Mouse (Mus musculus): ENCODE measurements around the gene Maff.

Maff gene

DNA sequence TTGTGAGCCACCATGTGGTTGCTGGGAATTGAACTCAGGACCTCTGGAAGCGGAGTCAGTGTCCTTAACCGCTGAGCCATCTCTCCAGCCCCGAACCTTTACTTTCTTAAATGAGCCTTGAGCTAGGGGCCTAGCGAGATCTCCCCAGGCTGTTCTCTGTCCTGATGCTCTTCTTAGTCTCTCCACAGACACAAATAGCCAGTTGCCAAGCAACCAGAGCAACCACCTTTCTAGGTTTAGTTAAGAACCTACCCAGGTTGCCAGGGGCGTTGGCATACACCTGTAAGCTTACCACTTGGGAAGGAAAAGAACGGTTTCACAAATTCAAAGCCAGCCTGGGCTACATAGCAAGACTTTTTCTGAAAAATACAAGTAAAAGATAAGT is 16.4 kb upstream of the Maff start:
- DNase-seq (ENCODE audit: low read depth, low spot score): peak; percentile 52

DNA sequence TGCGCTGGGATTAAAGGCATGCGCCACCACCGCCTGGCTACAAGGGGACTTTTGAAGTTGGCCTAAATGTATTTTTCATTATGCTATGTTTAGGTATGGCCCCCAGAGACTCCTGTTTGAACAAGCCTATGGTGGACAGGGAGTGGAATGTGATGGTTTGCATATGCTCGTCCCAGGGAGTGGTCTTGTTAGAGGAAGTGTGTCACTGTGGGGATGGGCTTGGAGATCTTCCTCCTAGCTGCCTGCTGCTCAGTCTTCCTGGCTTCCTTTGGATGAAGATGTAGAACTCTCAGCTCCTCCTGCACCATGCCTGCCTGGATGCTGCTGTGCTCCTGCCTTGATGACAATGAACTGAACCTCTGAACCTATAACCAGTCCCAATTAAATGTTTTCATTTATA is 15.9 kb upstream of the Maff start:
- no peak for DNase-seq (ENCODE audit: low read depth, low spot score)

- DNase-seq (ENCODE audit: low read depth, low spot score): no peak
Observed at GRCm38 (mm10) chr15:79333409-79333808, 13.0 kb upstream of the Maff start.

DNA sequence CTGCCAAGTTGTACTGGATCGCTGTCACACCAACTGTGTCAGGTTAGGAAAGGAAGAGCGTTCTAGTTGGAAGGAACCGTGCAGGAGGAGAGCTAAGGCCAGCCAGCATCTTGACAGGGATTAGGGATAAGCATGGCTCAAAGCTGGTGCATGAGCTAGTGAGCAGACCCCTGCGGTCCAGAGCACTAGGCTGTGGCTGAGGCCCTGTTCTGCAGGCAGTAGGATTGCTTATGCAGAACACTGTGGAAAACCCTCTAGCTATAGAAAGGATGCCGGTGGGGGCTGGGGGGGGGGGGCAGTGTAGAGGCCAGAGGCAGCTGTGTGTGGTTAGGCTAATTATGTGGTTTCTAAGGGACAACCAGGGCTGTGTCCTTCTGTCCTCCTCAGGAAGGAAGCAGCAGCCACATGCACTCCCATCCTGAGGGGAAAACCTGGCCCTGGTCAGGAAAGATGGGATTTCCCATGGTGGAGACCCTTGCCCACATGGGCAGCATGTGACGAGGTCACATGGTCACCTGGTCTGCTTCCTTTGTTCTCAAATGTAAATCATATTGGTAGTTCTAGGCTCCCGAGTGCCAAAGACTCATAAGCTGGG is 11.3 kb upstream of the Maff start:
- no peak for DNase-seq (ENCODE audit: low read depth, low spot score)

DNA sequence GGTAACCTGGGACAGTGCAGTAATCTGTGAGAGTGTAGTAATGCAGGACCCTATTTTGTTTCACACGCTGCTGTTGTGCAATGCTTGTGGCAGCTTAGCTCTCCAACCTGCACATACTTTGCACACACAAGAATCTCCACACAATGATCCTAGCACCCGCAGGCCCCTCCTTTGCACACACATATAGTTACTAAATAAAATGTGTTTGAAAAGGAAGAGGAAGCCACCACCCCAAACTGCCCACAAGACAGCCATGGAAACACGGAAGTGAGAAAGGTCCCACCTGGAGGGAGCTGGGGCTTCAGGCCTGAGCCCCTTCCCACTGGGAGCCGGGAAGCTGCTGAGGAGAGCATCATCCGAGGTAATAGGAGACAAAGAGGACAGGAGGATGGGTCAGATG is 7.4 kb upstream of the Maff start:
- no peak for DNase-seq (ENCODE audit: low read depth, low spot score)

GRCm38 (mm10) chr15:79342641-79343337 is 3.6 kb upstream of the Maff start:
- DNase-seq (ENCODE audit: low read depth, low spot score): no peak

DNA sequence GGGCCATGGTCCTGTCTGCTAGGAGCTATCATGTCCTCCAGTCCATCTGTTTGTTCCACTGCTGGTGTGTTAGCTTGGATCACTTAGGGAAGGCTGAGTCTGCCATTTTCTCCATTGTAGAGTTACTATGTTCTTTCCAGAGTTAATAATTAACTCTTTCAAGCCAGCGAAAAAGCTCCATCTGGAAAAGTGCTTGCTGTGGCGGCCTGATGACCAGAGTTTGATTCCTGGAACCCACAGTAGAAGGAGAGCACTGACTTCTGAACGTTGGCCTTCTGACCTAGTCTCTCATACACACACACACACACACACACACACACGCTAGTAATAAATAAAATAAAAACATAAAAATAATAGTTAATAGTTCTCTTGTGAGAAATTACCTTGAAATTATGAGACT is 1.8 kb upstream of the Maff start:
- DNase-seq (ENCODE audit: low read depth, low spot score): no peak

DNA sequence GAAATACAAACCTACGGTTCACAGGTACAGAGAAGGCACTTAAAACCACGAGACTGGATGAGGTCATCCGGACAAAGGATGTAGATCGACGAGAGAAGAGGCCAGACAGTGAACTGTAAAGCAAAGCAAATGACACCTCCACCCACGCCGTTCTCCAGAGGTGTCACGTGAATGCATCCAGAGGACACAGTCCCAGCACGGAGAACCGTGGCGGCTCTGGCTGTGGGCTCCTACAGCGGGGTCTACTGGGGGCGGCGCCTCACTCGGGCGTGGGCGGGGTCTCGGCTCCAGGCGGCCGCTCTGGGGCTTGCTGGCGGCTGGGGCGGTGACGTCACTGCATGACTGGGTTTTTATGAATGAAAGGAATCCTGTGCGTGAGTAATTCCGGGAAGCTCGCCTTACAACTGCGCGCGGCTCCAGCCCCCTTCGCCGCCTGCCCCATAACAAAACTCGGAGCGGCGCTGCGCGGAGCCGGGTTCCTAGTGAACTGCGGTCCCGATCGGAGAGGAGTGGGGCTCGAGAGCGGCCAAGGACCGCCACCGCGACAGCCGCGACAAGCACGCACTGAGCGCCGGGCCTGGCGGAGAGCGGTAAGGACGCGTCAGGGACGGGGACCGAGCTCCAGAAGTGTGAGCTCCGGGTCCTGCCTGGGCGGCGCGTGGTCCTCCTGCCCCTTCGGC is 884 bp downstream of the Maff start:
- peak; percentile 96 for DNase-seq (ENCODE audit: low read depth, low spot score)

- DNase-seq (ENCODE audit: low read depth, low spot score): peak; percentile 94
Observed at GRCm38 (mm10) chr15:79347845-79348506, 1.6 kb downstream of the Maff start.

GRCm38 (mm10) chr15:79348651-79349050 is 2.2 kb downstream of the Maff start:
- DNase-seq (ENCODE audit: low read depth, low spot score): no peak

- no peak for DNase-seq (ENCODE audit: low read depth, low spot score)
Observed at GRCm38 (mm10) chr15:79350866-79351265, 4.4 kb downstream of the Maff start.

DNA sequence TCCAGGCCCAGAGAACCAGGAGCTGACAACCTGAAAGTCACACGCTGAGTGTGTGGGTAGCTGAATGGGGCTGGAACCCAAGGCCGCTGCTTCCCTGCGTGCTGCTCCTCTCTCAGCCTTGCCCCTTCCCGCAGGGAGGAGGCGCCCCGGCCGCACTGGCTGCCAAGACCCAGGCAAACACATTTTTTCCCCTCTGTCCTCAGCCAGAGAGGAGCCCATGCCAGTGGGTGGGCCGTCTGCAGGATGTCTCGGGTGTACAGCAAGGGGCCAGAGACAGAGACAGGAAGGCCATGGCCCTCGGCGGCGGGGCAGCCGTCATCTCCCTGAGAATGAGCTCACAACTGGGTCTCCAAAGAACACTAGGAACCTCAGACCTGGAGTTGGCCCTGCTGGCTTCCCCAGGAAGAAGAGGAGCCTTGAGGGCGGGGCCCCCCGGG is 4.9 kb downstream of the Maff start:
- DNase-seq (ENCODE audit: low read depth, low spot score): no peak

DNA sequence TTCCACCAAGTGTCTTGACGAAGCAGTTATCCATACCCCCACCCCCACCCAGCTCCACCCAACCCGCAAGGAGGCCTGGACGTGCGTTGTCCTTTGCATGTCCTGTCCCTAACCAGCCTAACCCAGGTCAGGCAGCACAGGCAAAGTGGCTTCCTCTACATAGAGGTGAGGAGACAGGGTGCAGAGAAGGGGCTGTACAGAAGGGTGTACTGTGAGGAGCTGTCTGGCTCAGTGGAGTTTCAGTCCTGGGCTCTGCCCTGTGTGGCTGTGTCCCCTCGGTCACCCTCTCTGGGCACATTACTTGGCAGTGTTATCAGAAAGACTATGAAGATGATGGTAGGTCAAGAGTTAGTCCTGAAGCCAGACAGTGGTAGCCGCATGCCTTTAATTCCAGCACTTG is 6.1 kb downstream of the Maff start:
- DNase-seq (ENCODE audit: low read depth, low spot score): no peak

GRCm38 (mm10) chr15:79353690-79354305 is 7.4 kb downstream of the Maff start:
- DNase-seq (ENCODE audit: low read depth, low spot score): no peak

DNA sequence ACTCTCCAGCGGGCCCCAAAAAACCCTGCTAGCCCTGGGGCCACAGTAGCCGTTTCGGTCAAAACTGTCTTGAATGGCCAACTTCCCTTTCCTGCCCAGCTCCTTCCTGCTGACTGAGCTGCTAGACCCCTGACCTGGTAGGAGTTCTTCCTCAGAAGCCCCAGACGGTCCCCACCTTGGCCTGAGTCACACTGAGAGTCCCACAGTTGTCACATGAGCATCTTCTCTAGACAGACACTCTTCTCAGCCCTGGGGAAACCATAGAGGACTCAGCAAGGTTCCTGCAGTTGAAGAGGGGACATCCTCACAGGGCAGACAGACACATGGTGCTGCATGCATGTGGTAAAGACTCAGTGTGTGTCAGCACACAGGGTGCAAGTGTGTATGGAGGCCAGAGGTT is 8.2 kb downstream of the Maff start:
- no peak for DNase-seq (ENCODE audit: low read depth, low spot score)

DNA sequence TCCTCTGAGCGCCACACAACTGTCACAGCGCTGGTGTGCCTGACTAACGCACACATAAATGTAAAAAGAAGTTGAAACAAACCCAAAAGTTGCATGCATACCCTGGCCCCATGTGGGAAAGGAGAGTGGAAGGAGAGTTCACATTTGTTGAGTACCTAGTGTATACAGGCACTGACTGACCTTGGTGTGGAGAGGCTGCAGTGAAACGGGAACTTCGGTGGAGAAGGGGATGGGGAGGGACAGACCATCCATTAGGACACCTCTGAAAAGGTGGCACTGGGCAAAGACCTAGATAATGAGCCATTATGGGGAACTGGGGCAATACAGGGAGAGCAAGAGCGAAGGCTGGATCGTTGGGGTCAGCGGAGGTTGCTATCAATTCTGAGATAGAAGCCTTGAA is 10.1 kb downstream of the Maff start:
- DNase-seq (ENCODE audit: low read depth, low spot score): no peak

DNA sequence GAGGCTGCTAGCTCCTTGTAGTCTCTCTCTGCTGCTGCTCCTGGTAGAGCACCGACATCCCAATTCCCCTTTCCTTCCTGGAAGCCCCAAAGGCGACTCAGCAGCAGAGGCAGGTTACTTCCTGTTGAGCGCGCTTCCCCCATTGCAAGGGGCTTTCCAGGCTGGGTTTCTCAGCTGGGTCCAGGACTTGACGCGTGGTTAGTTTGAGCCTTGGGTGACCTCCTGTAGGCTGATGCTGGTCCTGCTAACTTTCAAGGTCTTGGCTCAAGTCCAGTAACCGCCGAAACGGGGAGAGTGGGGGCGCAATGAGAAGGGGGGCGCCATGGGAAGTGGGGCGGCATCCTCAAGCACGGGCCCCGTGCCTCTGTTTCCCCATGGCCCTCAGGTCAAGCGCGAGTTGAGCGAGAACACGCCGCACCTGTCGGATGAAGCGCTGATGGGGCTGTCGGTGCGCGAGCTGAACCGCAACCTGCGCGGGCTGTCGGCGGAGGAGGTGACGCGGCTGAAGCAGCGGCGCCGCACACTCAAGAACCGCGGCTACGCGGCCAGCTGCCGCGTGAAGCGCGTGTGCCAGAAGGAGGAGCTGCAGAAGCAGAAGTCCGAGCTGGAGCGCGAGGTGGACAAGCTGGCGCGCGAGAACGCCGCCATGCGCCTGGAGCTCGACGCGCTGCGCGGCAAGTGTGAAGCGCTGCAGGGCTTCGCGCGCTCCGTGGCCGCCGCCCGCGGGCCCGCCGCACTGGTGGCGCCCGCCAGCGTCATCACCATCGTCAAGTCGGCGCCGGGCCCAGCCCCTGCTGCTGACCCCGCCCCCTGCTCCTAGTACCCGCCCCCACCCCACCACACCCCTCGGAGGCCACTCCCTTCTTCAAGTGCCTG is 10.9 kb downstream of the Maff start:
- DNase-seq (ENCODE audit: low read depth, low spot score): peak; percentile 86

DNA sequence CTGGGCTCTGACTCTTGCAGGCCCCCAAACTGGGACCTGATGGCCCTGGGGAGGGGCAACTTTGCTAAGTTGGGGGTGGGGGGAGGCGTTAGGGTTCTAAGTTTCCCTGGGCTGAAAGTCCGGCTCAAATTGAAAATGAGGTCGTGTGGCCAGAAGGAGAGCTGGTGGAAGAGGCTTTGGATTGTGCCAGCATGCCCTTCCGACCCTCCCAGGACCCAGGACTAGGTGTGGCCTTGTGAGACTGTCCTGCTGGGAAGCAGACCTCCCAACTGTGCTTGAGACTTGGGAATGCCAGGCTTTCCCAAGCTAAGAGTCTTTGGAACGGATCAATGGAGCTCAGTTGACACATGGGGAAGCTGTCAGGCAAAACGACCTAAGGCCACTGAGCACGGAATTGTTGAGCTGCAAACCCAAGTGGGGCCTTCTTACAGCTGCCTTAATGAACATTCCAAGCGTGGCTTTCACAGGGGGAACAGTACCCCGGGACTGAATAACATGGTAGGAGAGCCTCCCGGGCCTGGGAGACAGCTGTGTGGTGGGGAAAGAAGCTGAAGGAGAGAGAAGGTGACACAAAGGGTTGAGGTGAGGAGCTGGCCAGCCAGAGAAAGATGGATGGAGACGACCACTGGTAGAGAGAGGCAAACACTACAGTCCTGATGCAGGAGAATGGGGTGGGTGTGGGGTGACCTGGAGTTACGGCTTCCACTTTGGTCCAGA is 11.7 kb downstream of the Maff start:
- DNase-seq (ENCODE audit: low read depth, low spot score): no peak

- DNase-seq (ENCODE audit: low read depth, low spot score): no peak
Observed at GRCm38 (mm10) chr15:79359954-79360353, 13.5 kb downstream of the Maff start.

- no peak for DNase-seq (ENCODE audit: low read depth, low spot score)
Observed at GRCm38 (mm10) chr15:79360371-79360770, 13.9 kb downstream of the Maff start.

All from CD4-positive, CD25-positive, alpha-beta regulatory T cell, adult 2 months (primary cell).